Mouse (Mus musculus) limb, embryonic 12.5 days (tissue): ENCODE data around the gene Evx2. TPM values are rescaled to one million over a fixed set of nuclear protein-coding genes. Genes with fewer than 3 reads are reported as not detected.

Experiments used
- ATAC-seq: fragments of 200-750 bp; cut with Nextera tagmentation; 2 replicates; pipeline ENCODE4 v1.8.0; 2017; ENCODE audit warnings: low read depth, moderate TSS enrichment; ENCODE audit not compliant: insufficient number of reproducible peaks, insufficient read depth, low FRiP score, low TSS enrichment
- H3K27ac ChIP-seq: fragments of 300-500 bp; sonication (generic); 2 replicates; pipeline ENCODE4 v1.5.1; 2016; ENCODE audit warnings: mild to moderate bottlenecking, moderate library complexity
- H3K27me3 ChIP-seq: fragments of 300-500 bp; sonication (generic); 2 replicates; pipeline ENCODE4 v1.6.1; 2016; ENCODE audit warnings: mild to moderate bottlenecking, moderate library complexity
- H3K36me3 ChIP-seq: fragments of 300-500 bp; sonication (generic); 2 replicates; pipeline ENCODE4 v1.6.1; 2016; ENCODE audit warnings: mild to moderate bottlenecking, moderate library complexity
- H3K4me1 ChIP-seq: fragments of 300-500 bp; sonication (generic); replicated peaks from 2 replicates; pipeline ENCODE4 v1.6.1; 2016
- H3K4me2 ChIP-seq: fragments of 300-500 bp; sonication (generic); 2 replicates; pipeline ENCODE4 v1.6.1; 2016; ENCODE audit warnings: mild to moderate bottlenecking, moderate library complexity
- H3K4me3 ChIP-seq: fragments of 300-500 bp; sonication (generic); replicated peaks from 2 replicates; pipeline ENCODE4 v1.5.1; 2016; ENCODE audit warnings: mild to moderate bottlenecking
- H3K9ac ChIP-seq: fragments of 300-500 bp; sonication (generic); replicated peaks from 2 replicates; pipeline ENCODE4 v1.6.1; 2016; ENCODE audit warnings: mild to moderate bottlenecking, moderate library complexity
- H3K9me3 ChIP-seq: fragments of 300-500 bp; sonication (generic); 2 replicates; pipeline ENCODE4 v1.6.1; 2016; ENCODE audit warnings: mild to moderate bottlenecking, moderate library complexity
- WGBS: fragments of 180-500 bp; shearing (Covaris S2); methylation state at CpG from one replicate; pipeline ENCODE4 v1.1.7; 2016; 5-methylcytosine and 5-hydroxymethylcytosine counted together
- polyA plus RNA-seq: library from polyadenylated mRNA; unstranded; fragments of >200 nt; fragmentation: Nextera tagmentation; extraction: Ambion mirVana; gene quantifications from 2 replicates; pipeline ENCODE4 v1.2.1, GENCODE M21; 2016

Evx2 gene
- polyA plus RNA-seq, 1 experiment from 2014 or later = 8.3 TPM

- WGBS = under 1% methylated on average over 26 of the region's 26 CpGs
- Histone ChIP-seq H3K4me2 (peak overlapping the region; percentile 74), H3K36me3 (peaks cover 3% of the 10 kb centered on the region; the same call in 1 of the 2 replicates), H3K4me3 (peak overlapping the region; percentile 90), H3K4me1 (peaks cover 48% of the 10 kb centered on the region), H3K9ac (peak overlapping the region; percentile 99), H3K27me3 (peaks cover 68% of the 10 kb centered on the region), H3K9me3 (no peaks in the 10 kb centered on the region), H3K27ac (peak overlapping the region; percentile 98)
- ATAC-seq = no peak
Measured at GRCm38 (mm10) chr2:74679596-74679971, 20.2 kb upstream of the Evx2 start.

GRCm38 (mm10) chr2:74678891-74679595 lies 19.7 kb upstream of the Evx2 start, which contains the start of gene Hoxd11:
Gene Hoxd11, plus strand, starts transcription at chr2:74679557.
- WGBS = 2% methylated on average over 15 of the region's 15 CpGs
- ATAC-seq = no peak
- Histone ChIP-seq H3K9me3 (no peaks in the 10 kb centered on the region), H3K9ac (peak within 1 kb of the TSS; percentile 99), H3K4me1 (peaks cover 53% of the 10 kb centered on the region), H3K4me3 (peak within 1 kb of the TSS; percentile 90), H3K4me2 (peak within 1 kb of the TSS; percentile 74), H3K36me3 (peaks cover under 1% of the 10 kb centered on the region; the same call in 1 of the 2 replicates), H3K27me3 (peaks cover 72% of the 10 kb centered on the region), H3K27ac (peak within 1 kb of the TSS; percentile 98)

- Histone ChIP-seq H3K4me1 (peaks cover 47% of the 10 kb centered on the region), H3K9me3 (no peaks in the 10 kb centered on the region), H3K27ac (peak overlapping the region; percentile 99), H3K4me3 (peak overlapping the region; percentile 90), H3K4me2 (peak overlapping the region; percentile 74), H3K27me3 (peaks cover 72% of the 10 kb centered on the region), H3K36me3 (no peaks in the 10 kb centered on the region), H3K9ac (peak overlapping the region; percentile 99)
- 16% methylated on average over 2 of the region's 2 CpGs for WGBS
- ATAC-seq = no peak
Measured at GRCm38 (mm10) chr2:74677106-74677505, 17.7 kb upstream of the Evx2 start.

- Histone ChIP-seq H3K4me1 (peaks cover 42% of the 10 kb centered on the region), H3K4me2 (peak overlapping the region; percentile 74), H3K36me3 (no peaks in the 10 kb centered on the region), H3K4me3 (peak overlapping the region; percentile 90), H3K27ac (peak overlapping the region; percentile 99), H3K27me3 (peaks cover 68% of the 10 kb centered on the region), H3K9me3 (no peaks in the 10 kb centered on the region), H3K9ac (peak overlapping the region; percentile 99)
- 8% methylated on average over 9 of the region's 9 CpGs for WGBS
- ATAC-seq = no peak
Measured at GRCm38 (mm10) chr2:74676376-74677052, 17.2 kb upstream of the Evx2 start.

- H3K4me1 ChIP-seq = peaks cover 42% of the 10 kb centered on the region
- H3K9ac ChIP-seq = peak overlapping the region; percentile 99
- H3K36me3 ChIP-seq = no peaks in the 10 kb centered on the region
- H3K27me3 ChIP-seq = peaks cover 62% of the 10 kb centered on the region
- ATAC-seq = no peak
- 5% methylated on average over 24 of the region's 24 CpGs for WGBS
- peak overlapping the region; percentile 90 for H3K4me3 ChIP-seq
- H3K27ac ChIP-seq = peak overlapping the region; percentile 99
- peak overlapping the region; percentile 74 for H3K4me2 ChIP-seq
- H3K9me3 ChIP-seq = no peaks in the 10 kb centered on the region
Measured at GRCm38 (mm10) chr2:74675666-74676282, 16.4 kb upstream of the Evx2 start.

GRCm38 (mm10) chr2:74674881-74675665 lies 15.7 kb upstream of the Evx2 start, which contains the start of gene Hoxd12:
Gene Hoxd12, plus strand, starts transcription at chr2:74675013.
- Histone ChIP-seq H3K36me3 (no peaks in the 10 kb centered on the region), H3K4me2 (peak within 1 kb of the TSS; percentile 74), H3K27ac (peak within 1 kb of the TSS; percentile 99), H3K4me3 (peak within 1 kb of the TSS; percentile 90), H3K9me3 (no peaks in the 10 kb centered on the region), H3K27me3 (peaks cover 59% of the 10 kb centered on the region), H3K4me1 (peaks cover 42% of the 10 kb centered on the region), H3K9ac (peak within 1 kb of the TSS; percentile 99)
- WGBS = under 1% methylated on average over 47 of the region's 47 CpGs
- ATAC-seq = peak; percentile 48

GRCm38 (mm10) chr2:74673835-74674425 lies 14.6 kb upstream of the Evx2 start:
- 2% methylated on average over 24 of the region's 24 CpGs for WGBS
- H3K9ac ChIP-seq = peak overlapping the region; percentile 99
- H3K27me3 ChIP-seq = peaks cover 63% of the 10 kb centered on the region
- peaks cover 35% of the 10 kb centered on the region for H3K4me1 ChIP-seq
- peak overlapping the region; percentile 99 for H3K27ac ChIP-seq
- H3K36me3 ChIP-seq = no peaks in the 10 kb centered on the region
- peak overlapping the region; percentile 90 for H3K4me3 ChIP-seq
- 0 out of 2 replicates have a peak, but pooled peaks have one; percentile 11 for ATAC-seq
- no peaks in the 10 kb centered on the region for H3K9me3 ChIP-seq
- peak overlapping the region; percentile 74 for H3K4me2 ChIP-seq

- peak; percentile 44 for ATAC-seq
- Histone ChIP-seq H3K36me3 (no peaks in the 10 kb centered on the region), H3K27ac (peak overlapping the region; percentile 99), H3K9me3 (no peaks in the 10 kb centered on the region), H3K27me3 (peaks cover 75% of the 10 kb centered on the region), H3K4me1 (peaks cover 42% of the 10 kb centered on the region), H3K9ac (peak overlapping the region; percentile 99), H3K4me3 (peak overlapping the region; percentile 90), H3K4me2 (peak overlapping the region; percentile 74)
- WGBS = under 1% methylated on average over 40 of the region's 40 CpGs
Measured at GRCm38 (mm10) chr2:74672481-74673362, 13.4 kb upstream of the Evx2 start.

GRCm38 (mm10) chr2:74671847-74672246 lies 12.5 kb upstream of the Evx2 start:
- ATAC-seq = no peak
- Histone ChIP-seq H3K27me3 (peaks cover 76% of the 10 kb centered on the region), H3K4me3 (peak overlapping the region; percentile 90), H3K27ac (peak overlapping the region; percentile 99), H3K9me3 (no peaks in the 10 kb centered on the region), H3K4me1 (peaks cover 42% of the 10 kb centered on the region), H3K9ac (peak overlapping the region; percentile 99), H3K4me2 (peak overlapping the region; percentile 74), H3K36me3 (no peaks in the 10 kb centered on the region)
- 8% methylated on average over 5 of the region's 5 CpGs for WGBS
